Mouse (Mus musculus) bone marrow, adult 2 months (tissue): Measurements from ENCODE around the gene Wdsub1.

ENCODE experiments used
- CTCF ChIP-seq: fragments of 200-500 bp; IDR thresholded peaks from 2 replicates; pipeline ENCODE4 v1.5.1; 2011; ENCODE audit warnings: low read length, control low read depth; ENCODE audit not compliant: control insufficient read depth, insufficient read depth
- POLR2A ChIP-seq: fragments of 200-500 bp; IDR thresholded peaks from 2 replicates; pipeline ENCODE4 v1.6.1; 2011; ENCODE audit warnings: low read depth, mild to moderate bottlenecking, control low read depth, low read length, borderline replicate concordance; ENCODE audit not compliant: control insufficient read depth

DNA sequence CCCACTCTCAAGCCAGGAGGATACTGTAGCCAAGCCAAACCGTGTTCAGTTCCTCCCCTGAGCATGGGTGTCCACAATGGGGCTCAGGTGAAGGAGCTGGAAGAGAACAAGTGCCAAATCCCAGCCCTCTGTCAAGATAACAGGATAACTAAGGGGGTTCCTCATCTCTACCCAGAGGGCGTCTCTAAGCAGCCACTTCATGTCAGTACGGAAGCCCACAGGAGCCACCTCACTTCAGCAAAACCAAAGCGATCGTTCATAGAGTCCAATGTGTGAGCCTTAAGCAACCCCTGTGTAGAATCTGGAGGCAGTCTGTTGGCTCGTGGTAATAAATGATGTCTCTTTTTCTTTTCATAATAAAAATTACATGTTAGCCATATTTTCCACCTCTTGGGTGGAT is 38.5 kb downstream of the Wdsub1 start:
- TF ChIP-seq CTCF (no peak), POLR2A (no peak)
